Mouse (Mus musculus): Measurements from ENCODE around the gene Cklf.
"Not testable (repeated sequence)": the region's sequence is repeated elsewhere in the genome, so short reads cannot be mapped to it uniquely, and the experiment has no call there.

Cklf gene

DNA sequence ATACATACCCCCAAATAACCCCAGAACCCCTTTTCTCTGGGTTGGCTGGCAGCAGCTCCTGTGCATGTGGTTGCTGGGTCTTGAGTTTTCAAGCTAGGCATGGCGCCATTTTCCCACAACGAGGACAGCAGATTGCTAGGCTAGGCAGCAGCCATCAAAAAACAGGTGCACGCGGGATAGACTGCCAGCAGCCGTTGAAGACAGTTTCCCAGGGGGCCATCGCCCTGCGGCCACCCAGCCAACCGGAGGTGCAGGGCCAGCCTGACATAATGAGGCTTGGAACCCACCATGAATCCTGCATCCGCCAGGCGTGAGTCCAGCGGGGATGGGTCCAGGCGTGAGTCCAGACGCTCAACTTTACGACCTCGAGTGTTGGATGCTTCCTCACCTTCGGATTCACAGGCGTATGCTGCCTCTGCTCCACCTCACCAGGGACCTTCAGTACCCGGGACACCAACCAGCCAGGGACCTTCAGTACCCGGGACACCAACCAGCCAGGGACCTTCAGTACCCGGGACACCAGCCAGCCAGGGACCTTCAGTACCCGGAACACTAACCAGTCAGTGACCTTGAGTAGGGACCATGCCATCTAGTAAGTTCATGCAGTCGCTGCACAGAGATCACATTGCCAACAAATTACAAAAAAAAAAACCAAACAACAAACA is 13.7 kb downstream of the Cklf start:
- DNase-seq (ENCODE audit: low spot score), result not testable (repeated sequence)

GRCm38 (mm10) chr8:104268368-104268767 is 17.7 kb downstream of the Cklf start:
- no peak for DNase-seq (ENCODE audit: low spot score)

DNA sequence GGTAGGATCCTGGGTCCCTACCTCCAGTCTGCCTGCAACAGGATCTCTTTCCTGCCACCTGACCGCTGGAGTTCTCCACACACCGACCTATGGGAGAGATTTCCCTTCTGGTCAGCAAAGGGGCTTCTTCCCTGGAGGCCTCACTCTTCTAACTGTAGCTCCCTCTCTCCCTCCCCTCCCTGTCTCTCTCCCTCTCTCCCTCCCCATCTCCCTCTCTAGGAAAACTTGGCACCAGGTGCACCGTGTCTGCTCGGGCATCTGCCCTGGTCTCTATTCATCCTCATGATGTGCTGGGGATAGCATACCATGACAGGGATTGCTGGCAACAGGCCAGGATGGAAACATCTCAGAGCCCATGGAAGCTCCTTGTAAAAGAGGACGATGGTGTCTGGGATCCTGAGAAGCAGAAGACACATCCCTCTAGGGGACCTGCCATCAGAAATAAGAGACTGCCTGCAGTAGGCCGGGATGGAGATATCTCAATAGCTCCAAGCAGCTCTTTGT is 18.3 kb downstream of the Cklf start:
- DNase-seq (ENCODE audit: low spot score), result no peak

DNA sequence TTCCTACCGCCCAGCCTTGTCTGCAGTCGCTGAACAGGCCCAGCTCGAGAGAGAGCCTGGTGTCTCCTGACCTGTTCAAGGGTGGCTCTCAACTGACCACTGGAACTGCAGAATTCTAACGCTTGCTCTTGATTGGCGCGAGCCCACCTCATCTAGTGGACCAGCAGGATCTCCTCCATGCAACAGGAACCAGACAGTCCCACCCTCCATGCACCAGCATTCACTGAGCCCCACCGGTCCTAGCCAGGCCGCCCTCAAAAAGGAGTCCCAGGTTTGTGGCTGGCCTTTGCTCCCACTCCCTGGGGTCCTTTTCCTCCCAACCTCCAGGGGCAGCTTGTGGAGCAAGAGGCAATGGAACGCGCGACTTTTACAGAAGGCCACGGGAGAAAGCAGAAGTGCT is 42.4 kb downstream of the Cklf start, which contains the start of gene Cmtm2a:
Gene Cmtm2a (minus strand): TSS at position 101 of the 400 bp plus-strand sequence.
- not testable (repeated sequence) for DNase-seq (ENCODE audit: low spot score)

- DNase-seq (ENCODE audit: low spot score), result no peak
Measured at GRCm38 (mm10) chr8:104294396-104294795, 43.7 kb downstream of the Cklf start.

DNA sequence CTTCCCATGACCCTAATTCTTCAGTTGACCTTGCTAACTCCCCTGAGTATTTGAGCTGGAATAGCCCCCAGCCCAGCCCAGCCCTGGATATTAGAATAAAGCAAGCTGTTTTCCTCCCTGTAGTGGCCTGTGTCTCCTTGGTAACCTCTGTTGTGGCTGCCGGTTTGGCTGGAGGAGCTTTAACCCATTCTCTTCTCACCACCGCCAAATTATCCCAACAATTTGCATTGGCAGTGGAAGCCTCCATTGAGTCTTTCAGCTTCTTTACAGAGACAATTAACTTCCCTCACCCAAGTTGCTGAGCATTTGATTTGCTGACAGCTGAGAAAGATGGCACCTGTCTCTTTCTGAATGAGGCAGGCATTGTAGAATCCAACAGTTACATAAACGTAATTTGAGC is 50.9 kb downstream of the Cklf start:
- DNase-seq (ENCODE audit: low spot score), result not testable (repeated sequence)

- DNase-seq (ENCODE audit: low spot score), result not testable (repeated sequence)
Measured at GRCm38 (mm10) chr8:104302536-104302935, 51.9 kb downstream of the Cklf start.

DNA sequence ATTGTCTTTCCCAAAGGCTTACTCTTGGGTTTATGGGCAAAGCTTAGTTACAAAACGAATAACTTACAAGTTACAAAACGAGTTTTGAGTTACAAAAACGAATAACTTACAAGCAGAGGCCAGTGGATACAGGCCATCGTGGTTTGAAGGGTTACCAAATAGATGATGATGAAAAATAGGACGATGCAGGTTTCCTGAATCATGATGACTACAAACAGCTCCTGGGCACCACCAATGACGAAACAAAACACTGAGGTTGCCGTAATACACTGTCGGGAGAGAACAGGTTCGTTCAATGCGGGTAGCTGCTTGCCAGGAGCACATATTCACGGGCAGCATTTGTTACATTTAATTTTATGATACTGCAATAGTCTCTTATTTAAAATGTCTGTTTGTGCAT is 54.3 kb downstream of the Cklf start:
- no peak for DNase-seq (ENCODE audit: low spot score)

DNA sequence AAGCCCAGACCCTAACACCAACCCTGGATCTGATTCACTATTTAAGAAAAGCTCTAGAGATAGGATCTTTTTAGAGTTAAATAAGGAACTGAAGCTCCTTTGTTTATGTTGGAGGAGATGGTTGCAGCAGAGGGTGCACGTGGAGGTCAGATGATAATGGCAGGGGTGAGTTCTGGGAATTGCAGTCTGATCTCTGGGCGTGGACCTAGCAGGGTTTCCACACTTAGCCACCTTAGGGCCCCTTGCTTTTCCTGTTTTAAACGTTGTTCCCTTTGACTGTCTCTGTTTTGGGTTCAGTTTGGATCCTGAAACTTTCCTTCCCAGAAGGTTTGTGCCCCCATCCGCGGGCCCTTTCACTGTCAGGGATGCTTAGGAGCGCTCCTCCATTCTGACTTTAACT is 57.7 kb downstream of the Cklf start:
- DNase-seq (ENCODE audit: low spot score), result not testable (repeated sequence)

DNA sequence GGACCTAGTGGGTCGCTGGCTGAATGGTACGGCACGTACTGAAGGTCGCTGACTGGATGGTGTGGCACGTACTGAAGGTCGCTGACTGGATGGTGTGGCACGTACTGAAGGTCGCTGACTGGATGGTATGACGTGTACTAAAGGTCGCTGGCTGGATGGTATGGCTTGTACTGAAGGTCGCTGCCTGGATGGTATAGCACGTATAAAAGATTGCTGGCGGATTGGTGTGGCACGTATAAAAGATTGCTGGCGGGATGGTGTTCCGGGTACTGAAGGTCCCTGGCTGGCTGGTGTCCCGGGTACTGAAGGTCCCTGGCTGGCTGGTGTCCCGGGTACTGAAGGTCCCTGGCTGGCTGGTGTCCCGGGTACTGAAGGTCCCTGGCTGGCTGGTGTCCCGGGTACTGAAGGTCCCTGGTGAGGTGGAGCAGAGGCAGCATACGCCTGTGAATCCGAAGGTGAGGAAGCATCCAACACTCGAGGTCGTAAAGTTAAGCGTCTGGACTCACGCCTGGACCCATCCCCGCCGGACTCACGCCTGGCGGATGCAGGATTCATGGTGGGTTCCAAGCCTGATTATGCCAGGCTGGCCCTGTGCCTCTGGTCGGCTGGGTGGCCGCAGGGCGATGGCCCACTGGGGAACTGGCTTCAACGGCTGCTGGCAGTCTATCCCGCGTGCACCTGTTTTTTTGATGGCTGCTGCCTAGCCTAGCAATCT is 58.9 kb downstream of the Cklf start, which contains the start of the genes Gm45711 and Cmtm1:
Gene Gm45711 (minus strand): TSS at position 641 of the 715 bp plus-strand sequence.
Gene Cmtm1 (minus strand): TSS at position 705 of the 715 bp plus-strand sequence.
- DNase-seq (ENCODE audit: low spot score), result not testable (repeated sequence)

- DNase-seq (ENCODE audit: low spot score), result not testable (repeated sequence)
Measured at GRCm38 (mm10) chr8:104312023-104312422, 61.4 kb downstream of the Cklf start.

GRCm38 (mm10) chr8:104313311-104313710 is 62.6 kb downstream of the Cklf start:
- no peak for DNase-seq (ENCODE audit: low spot score)
